Mouse (Mus musculus) retina, adult 2 months (tissue): ENCODE measurements at regions not wholly inside any gene's neighbourhood (a gene's known extent, or its start where the extent isn't known, plus 50 kb on each side); places are given as distances from the start of the nearest gene placed in this dataset.

ENCODE experiments used
- DNase-seq: peaks from one replicate; pipeline ENCODE4 v3.0.0-alpha.2; 2012; ENCODE audit warnings: low read depth, low spot score

GRCm38 (mm10) chr15:36945309-36945708 lies 62.3 kb downstream of the Zfp706 start:
- no peak for DNase-seq

DNA sequence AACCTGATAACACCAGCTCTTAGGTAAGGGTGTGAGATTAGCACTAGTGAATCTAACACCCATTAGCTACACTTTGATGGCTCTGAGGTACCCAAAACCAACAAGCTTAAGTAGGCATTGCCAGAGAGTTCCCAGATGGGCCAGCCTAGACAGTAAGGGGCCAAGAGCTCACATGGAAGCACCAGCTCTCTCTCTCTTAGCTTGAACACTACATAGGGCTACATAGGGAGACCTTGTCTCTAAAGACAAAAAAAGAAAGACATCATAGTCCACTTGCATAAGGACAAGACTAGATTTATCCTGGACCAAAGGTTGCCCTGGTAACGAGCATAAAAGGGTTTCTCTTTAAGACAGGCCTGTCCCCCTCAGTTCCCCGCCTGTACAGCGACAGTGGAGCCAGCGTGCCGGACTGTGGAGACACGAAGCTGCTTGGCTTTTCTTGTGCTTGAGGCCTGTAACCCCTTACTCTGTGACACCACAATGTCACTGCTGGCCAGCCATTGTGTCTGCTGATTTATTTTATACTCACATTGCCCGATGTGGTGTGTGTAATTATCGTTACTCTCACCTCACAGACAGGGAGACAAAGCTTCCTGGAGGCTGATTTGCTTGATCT lies 62.9 kb downstream of the Zfp706 start:
- DNase-seq = no peak

- DNase-seq = no peak
These were observed 64.0 kb downstream of the Zfp706 start for GRCm38 (mm10) chr15:36943492-36944112.

DNA sequence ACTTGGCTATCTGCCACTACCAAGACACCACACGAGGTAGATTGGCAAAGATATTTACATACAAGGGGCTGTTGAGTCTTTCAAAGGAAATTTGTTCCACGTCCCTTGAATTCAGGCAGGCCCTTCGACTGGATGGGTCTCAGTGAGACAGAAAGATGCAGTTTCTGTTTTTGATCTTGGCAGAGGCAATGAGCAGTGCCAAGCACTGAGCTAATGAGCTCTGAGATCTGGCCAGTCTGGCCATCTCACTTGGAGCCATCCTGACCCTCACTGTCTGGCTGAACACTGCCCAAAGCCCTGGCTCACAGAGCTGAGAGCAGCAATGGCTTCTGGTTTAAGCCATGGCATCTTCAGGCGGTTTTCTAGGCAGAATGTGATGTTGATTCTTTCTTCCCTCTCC lies 65.3 kb downstream of the Zfp706 start:
- no peak for DNase-seq

- DNase-seq = no peak
These were observed 65.8 kb downstream of the Zfp706 start for GRCm38 (mm10) chr15:36941741-36942140.

GRCm38 (mm10) chr15:36939608-36940007 lies 68.0 kb downstream of the Zfp706 start:
- no peak for DNase-seq

DNA sequence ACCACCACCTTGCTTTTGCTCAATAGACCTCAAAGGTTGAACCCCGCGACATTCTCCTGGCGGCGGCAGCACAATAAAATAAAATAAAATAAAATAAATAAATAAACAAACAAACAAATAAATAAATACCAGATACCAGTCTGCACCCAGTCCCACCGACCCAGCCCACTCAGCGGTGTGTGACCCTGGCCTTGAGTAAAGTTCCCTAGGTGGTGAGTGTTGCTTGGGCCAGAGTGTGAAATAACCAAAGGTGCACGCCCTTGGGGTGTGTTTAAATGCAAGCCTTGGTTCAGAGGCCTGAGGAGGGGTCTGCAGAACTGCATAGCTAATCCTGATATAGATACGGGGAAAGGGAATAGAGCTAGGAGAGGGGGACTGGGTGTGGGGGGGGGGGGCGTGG lies 68.4 kb downstream of the Zfp706 start:
- DNase-seq = no peak

DNA sequence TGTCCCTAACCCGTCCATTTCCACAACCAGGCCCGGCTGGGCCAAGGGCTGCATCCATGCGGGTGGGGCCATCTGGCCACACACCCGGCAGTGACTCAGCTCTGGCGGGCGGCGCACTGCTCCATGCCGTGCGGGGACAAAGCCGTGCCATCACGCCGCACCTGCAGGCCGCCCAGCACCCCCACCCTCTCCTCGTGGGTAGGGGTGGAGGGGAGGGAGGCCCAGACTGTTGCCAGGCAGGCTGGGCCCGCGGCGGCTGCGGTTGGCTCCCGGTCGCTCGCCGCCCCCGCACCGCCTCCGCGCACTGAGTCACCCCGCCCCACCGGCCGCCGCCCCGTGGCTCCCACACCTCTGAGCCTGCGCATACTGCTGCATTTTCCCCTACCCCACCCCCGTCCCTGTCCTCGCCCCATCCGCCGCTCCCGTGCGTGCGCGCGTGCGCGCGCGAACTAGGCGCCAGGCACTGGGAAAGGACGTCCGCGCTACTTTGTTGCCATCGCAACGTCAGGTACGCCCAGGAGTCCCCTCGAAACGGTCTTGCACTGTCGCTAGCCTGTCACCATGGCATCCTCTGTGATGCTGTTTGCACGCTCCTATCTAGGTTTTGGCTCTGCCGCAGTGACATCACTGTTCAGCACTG lies 68.9 kb downstream of the Zfp706 start:
- DNase-seq = peak; percentile 62

- no peak for DNase-seq
These were observed 69.6 kb downstream of the Zfp706 start for GRCm38 (mm10) chr15:36937757-36938498.

GRCm38 (mm10) chr15:36937067-36937657 lies 70.4 kb downstream of the Zfp706 start:
- no peak for DNase-seq

- DNase-seq = no peak
These were observed 72.8 kb downstream of the Zfp706 start for GRCm38 (mm10) chr15:36934801-36935200.

DNA sequence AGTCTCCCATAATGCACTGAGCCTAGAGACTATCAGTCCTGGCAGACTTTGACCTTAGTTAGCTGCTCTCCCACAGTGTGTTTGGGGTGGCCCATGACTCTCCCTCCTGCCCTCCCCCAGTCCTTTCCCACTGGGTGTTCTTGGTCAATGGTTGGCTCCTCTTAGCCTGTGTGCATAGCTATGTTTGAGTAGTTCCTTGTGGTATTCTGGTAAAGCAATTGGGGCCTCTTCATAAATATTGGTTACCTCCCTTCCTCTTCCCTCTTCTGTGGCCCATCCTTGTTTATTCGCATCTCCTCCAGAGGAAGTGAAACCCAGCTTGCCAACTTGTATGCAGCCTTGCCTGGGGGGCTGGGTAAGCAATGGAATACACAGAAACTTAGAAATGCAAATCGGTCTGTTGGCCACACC lies 74.0 kb downstream of the Zfp706 start:
- DNase-seq = no peak

GRCm38 (mm10) chr15:36931460-36931859 lies 76.1 kb downstream of the Zfp706 start:
- no peak for DNase-seq

- DNase-seq = no peak
These were observed 77.1 kb downstream of the Zfp706 start for GRCm38 (mm10) chr15:36930433-36930832.

GRCm38 (mm10) chr15:36929786-36930185 lies 77.8 kb downstream of the Zfp706 start:
- no peak for DNase-seq

GRCm38 (mm10) chr15:36929088-36929487 lies 78.5 kb downstream of the Zfp706 start:
- DNase-seq = no peak

GRCm38 (mm10) chr15:36928678-36929077 lies 78.9 kb downstream of the Zfp706 start:
- DNase-seq = no peak

- DNase-seq = no peak
These were observed 80.1 kb downstream of the Zfp706 start for GRCm38 (mm10) chr15:36927436-36927835.

DNA sequence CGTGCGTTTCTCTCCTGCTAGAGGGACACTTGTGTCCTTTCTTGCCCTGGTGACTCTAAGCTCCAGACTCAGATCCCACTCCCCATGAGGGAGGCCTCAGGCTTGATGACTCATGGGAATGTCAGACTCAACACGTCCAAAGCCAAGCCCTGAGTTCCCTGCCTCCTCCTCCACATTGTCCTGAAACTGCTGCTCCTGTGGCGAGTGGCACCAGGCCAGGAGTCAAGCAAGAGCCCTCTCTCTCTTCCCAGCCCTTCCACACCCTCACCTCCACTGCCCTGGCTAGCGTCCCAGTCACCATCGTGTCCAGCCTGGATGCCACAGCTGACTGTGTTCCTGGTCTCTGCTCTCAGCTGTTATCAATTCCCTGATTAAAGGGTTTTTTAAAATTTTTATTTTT lies 83.4 kb downstream of the Zfp706 start:
- DNase-seq = no peak

DNA sequence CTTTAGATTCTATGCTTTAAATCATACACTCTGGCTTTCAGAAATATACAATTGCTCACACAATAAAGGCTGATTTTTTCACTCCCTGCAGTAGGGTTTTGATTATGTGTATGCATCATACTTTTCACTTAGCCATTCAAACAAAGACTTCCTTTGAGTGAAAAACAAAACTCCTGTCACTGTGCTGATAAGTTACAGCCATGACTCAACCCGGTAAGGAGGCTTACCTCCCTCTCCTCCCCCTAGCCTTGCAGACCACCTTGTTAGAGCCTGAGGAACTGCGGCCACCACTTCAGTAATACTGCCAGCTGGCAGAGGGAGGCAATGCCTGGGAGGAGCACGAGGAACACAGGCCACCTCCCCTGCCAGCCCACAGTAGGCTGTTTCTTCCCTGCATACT lies 86.2 kb downstream of the Zfp706 start:
- no peak for DNase-seq

DNA sequence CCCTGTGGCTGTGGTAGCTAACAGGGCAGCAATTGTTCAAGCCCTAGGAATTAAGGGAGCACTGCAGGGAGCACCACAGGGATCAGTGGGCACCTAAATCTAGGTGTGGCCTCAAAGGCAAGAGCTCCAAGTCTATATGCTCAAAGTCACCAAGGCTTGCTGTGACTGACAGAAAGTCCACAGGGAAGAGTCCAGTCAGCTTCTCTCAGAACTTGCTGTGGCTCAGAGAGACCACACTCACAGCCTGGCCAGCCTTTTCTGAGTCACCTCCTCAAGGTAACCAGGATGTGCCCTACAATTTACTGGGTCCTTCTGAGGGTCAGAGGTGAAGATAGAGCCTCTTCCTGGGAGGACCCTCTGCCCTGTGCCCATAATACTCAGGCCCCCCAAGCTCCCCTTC lies 86.7 kb downstream of the Zfp706 start:
- no peak for DNase-seq

DNA sequence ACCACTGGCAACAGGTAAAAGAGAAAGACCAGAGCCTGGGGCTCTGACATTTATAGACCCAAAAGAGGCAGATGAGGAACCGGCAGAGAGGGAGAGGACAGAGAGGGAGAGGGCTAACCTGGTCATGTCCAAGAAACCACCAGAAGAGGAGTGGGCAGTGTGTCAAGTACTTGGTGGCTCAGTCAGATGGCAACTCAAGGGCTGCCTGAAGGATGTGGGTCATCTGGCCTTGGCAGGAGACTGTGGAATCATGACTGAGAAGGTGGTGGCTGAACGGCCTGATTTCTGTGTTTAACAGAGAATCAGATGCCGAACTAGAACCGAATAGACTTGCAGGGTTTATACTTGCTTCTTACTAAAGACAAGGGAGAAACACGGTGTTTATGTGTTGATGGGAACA lies 87.9 kb downstream of the Zfp706 start:
- DNase-seq = no peak
